Mouse (Mus musculus) c-Kit-positive CD71-positive TER-119-negative erythroid progenitor cells, embryonic 14.5 days (primary cell): Measurements from ENCODE around the gene Ptpn3.

ENCODE experiments used
- DNase-seq: peaks from one replicate; pipeline ENCODE4 v3.0.0-alpha.2; 2013; ENCODE audit warnings: low read depth

The Ptpn3 gene

DNA sequence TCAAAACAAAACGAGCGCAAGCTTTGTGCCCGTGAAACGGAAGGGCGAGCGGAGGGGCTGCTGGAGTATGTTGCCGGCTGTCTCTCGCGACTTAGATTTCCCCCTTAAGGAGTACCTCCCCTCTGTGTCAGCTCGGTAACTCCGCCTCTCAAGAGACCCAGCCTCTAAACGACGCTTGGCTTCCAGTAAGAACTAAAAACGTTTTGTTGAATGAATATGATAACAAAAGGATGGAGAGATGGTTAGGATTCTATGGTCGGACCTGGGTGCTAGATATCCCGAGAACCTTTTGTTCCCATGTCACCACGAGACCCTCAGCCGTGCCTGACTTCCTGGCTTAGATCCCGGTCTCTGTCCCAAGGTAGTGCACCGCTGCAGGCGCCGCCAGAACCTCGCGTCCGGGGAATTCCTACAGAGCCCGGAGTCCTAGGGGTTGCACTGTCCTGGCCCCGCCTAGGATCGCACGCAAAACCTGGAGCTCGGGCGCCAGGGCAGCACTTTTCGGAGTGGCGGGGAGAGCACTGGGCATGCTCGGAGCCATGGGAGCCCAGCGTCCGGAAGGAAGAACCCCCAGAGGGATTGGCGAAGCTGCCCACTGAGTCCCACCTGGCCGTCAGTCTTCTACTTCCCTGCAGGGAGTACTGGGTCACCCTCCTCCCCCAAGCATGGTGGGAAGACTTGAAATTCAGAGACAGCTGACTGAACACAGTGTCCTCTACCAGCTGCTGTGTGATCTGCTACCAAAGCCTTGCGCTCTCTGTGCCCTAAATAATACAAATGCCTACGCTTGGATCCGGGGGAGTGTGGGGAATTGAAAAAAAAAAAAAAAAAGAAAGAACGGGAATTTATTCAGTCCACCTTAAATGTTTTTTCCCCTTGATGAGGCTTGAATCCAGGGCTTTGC lies at the start of gene Ptpn3:
Gene Ptpn3 (minus strand): TSS at position 428 of the 904 bp plus-strand sequence.
- DNase-seq, result peak; percentile 30

- DNase-seq, result no peak
Observed at GRCm38 (mm10) chr4:57350541-57350940, 48.9 kb upstream of the Ptpn3 start.

DNA sequence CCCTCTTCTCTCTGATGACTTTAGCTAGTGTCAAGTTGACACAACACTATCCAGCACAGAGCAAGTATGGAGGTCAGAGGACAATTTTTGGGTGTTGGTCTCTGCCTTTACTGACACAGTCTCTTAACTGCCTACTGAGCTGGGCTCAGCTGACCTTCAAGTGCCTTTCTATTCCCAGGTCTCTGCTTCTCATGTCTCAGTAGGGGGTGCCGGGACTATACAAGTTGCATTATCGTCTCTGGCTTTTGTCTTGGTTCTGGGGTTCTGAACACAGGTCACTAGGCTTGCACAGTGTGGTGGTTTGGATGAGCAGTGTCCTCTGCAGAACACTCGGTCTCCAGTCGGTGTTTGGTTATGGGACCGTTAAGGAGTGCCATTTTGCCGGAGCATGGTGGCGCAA lies 42.4 kb upstream of the Ptpn3 start:
- DNase-seq, result no peak

DNA sequence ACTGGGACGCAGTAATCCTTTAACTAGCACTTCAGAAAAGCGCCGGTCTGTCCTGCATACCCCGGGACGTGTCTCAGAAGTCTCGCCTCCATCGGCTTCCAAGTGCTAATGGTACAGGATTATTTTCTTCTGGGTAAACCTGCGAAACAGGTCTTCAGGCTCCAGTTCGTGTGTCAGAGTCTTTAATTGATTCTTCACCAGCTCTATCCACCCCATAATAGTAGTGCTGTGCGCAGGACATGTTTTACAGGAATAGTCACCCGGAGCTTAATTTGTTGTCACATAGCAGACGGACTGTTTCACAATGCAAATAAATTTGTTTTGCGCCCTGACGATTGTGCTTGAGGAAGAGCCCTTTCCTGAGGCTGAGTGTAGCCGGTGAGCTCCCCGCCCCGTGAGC lies 37.3 kb upstream of the Ptpn3 start:
- DNase-seq, result no peak

DNA sequence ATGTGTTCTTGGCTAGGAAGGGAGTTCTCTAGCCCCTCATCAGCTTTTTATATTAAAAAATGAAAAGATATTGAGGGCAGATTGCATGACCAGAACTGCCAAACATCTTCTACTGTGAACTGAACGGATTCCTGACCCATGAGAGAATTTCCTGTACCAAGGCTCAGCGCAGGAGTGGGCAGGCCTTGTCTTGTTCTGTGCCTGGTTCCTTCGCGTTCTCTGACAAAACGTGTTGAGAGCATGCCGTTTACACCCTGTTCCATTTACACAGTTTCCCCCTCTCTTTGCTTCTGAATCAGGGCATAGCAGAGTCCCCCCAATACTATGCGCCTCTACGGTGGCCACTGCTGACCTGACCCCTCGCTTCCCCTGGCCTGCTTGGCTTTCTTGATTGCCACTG lies 36.4 kb upstream of the Ptpn3 start:
- DNase-seq, result no peak

DNA sequence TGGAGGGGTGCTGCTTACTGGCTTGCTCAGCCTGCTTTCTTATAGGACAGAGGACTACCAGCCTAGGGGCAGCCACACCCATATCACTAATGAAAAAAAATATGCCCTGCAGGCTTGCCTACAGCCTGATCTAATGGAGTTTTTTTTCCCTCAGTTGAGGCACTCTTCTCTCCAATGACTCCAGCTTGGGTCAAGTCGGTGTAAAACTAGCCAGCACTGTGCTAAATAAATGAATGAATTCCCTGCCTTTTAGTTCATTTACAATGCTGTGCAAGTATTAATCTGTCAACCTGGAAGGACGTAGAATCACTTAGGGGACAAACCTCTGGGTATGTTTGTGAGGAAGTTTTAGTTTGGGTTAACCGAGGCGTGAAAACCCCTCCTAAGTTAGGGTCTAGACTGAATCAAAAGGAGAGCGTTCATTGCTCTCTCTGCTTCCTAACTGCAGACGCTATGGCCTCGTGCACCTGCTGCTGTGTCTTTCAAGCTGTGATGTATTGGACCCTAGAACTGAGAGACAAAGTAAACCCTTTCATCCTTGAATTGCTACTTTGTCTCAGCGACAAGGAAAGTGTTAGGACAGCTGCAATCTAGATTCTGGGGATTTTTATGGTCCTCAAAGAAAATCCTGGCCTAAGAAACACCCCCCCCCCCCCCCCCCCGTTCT lies 33.5 kb upstream of the Ptpn3 start:
- DNase-seq, result no peak

GRCm38 (mm10) chr4:57333926-57334548 lies 32.4 kb upstream of the Ptpn3 start:
- no peak for DNase-seq

GRCm38 (mm10) chr4:57332511-57332910 lies 30.9 kb upstream of the Ptpn3 start:
- DNase-seq, result no peak

GRCm38 (mm10) chr4:57320606-57321327 lies 19.1 kb upstream of the Ptpn3 start:
- no peak for DNase-seq

- no peak for DNase-seq
Observed at GRCm38 (mm10) chr4:57318525-57319212, 17.0 kb upstream of the Ptpn3 start.

DNA sequence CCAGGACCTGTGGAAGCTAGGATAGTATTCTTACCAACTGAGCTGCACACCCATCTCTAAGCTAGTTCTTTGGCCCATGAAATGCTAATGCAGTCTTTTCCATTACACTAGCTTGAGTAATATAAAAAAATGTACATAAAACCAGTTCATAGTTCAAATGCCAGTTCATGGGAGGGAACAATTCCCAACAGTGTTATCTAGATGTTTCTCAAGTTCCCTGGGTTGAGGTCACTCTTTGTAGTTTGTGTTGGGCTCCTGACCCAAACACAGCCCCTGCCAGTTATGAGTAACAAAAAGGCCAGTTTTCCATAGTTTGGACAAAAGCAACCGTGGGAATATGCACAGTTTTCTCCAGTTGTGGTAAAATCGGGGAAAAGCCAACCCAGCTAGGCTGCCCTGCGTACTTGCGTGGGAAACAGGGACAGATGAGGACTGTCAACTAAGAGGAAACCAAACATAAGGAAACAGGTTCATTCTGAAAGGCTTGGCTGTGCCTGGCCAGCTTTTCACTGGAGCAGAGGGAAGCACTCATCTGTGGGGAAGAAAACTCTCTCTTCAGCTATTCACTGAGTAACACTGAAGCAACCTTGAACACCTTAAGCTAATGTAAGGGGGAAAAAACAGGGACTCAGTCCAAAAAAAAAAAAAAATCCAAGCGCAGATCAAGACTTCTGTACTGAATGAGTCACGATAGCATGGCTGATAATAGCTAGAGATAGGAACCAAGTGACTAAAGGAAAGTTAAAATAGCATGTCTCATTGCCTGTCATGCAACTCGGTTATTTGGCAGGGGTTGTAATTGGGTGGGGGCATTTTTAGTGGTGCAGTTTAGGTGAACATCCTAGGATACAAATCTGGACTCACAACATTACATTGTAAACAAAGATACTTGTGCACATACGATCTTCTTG lies 10.9 kb upstream of the Ptpn3 start:
- DNase-seq, result no peak

DNA sequence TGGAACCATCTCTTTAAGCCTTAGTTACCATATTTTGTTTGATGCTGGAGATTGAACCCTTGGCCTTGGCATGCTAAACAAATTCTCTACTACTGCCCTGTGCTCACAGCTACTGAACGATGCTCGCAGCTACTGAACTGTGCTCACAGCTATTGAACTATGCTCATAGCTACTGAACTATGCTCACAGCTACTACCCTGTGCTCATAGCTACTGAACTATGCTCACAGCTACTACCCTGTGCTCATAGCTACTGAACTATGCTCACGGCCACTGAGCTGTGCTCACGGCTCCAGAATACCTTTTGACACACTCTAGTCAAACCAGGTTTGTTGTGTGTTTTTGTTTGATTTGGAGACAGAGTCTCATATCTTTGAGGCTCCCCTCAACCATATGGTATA lies 10.1 kb upstream of the Ptpn3 start:
- no peak for DNase-seq

DNA sequence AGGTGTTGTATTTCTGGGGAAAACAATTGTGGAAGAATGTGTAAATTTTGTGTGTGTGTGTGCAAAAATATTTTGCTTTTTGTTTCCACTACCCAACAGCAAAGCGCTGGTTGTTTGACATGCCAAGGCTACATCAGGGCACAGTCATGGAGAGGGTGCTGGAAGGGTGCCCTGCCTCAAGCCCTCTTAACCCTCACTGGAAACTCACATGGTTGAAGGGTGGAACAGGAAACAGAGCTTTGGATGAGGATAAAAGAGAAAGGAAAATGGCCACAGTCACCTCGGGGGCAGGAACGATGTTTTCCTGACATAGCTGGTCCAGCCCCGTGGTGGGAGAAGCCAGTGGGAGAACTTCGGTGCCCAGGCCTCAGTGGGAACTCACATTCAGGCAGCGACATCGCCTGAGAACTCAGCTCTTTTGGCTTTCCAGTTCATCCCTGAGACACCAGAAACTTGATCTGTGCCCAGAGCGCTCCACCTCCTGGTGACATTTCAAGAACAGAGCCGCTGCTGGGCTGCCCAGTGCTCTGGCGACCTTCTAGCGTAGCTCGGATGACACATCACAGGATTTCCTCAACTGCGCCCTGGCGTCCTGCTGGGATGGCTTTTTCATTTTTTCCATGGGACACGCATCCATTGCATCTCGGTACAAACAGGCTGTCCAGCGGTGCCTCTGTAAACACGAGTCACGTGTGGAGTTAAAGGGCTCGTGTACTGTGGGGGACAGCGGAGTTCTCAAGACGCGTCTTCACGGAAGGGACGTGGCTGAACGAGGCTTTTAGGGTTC lies 6.8 kb upstream of the Ptpn3 start:
- no peak for DNase-seq

DNA sequence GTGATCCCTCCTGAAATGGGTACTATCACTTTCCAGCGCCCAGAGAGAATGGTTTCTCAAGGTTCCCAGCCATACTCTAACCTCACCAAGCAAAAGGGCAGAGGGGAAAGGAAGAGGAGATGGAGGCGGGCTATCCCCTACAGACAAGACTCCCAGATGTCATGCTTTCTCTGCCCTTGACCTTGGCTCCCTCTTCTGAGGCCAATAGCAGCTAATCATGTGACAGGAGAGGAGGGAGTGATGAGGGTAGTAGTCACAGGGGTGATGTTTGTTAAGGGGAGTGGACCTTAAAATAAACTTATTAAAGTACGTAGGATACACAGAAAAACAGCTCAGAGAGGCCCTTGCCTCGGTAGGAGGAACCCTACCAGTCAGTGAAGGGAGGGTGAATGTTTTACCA lies 6.1 kb upstream of the Ptpn3 start:
- DNase-seq, result no peak

GRCm38 (mm10) chr4:57306260-57306659 lies 4.6 kb upstream of the Ptpn3 start:
- DNase-seq, result no peak

DNA sequence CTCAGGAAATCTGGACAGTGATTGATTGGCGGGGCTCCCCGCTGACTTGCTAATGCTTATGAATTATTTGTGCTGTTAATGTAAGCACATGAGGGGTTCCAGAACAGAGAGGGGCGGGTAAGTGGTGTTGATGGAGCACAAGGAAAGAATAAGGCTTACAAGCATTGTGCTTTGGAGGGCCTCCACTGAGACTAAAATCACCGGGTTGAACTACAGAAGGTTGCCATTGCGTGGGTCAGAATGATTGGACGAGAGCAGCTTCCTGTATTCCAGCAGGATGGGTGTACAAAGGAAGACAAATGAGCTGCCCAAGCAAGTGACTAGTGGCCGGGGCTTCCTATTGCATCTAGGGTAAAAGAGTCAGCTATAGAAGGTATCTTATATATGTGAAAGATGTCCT lies 4.0 kb upstream of the Ptpn3 start:
- DNase-seq, result no peak

GRCm38 (mm10) chr4:57300469-57301409 lies 898 bp downstream of the Ptpn3 start:
- DNase-seq, result no peak

GRCm38 (mm10) chr4:57299701-57300468 lies 1.8 kb downstream of the Ptpn3 start:
- DNase-seq, result no peak
